Mouse (Mus musculus) adrenal gland, postnatal 10 days (tissue): ENCODE measurements around the gene Rpl24. TPM values are rescaled to one million over a fixed set of nuclear protein-coding genes. Genes with fewer than 3 reads are reported as not detected.
A peak's percentile ranks its signal among the peaks of the same experiment; 100 is the strongest.

Experiments
- DNase-seq: peaks from one replicate; pipeline ENCODE4 v3.0.0; 2021; ENCODE audit warnings: mixed read lengths
- total RNA-seq, 2 experiments: library from RNA; stranded (reverse); gene quantifications; 2 replicates each; pipeline ENCODE4 v1.2.3; 2021

Rpl24 gene
- total RNA-seq, 2 experiments from 2014 or later: 800 to 819 TPM

GRCm38 (mm10) chr16:55970416-55970815 is 4.3 kb downstream of the Rpl24 start:
- no peak for DNase-seq

GRCm38 (mm10) chr16:55971735-55972615 is 5.9 kb downstream of the Rpl24 start:
- DNase-seq: no peak

GRCm38 (mm10) chr16:55972626-55973201 is 6.6 kb downstream of the Rpl24 start:
- no peak for DNase-seq

- DNase-seq: peak; percentile 100
Measured at GRCm38 (mm10) chr16:55973431-55974255, 7.6 kb downstream of the Rpl24 start, which contains the start of gene Zbtb11. Gene Zbtb11, plus strand, starts transcription at chr16:55973883.

GRCm38 (mm10) chr16:55974256-55974902 is 8.3 kb downstream of the Rpl24 start:
- peak; percentile 97 for DNase-seq

GRCm38 (mm10) chr16:55974903-55975285 is 8.8 kb downstream of the Rpl24 start:
- DNase-seq: peak; percentile 58

GRCm38 (mm10) chr16:55986001-55986400 is 19.9 kb downstream of the Rpl24 start:
- no peak for DNase-seq

GRCm38 (mm10) chr16:55990311-55990710 is 24.2 kb downstream of the Rpl24 start:
- DNase-seq: no peak

GRCm38 (mm10) chr16:55994235-55994634 is 28.2 kb downstream of the Rpl24 start:
- no peak for DNase-seq

- DNase-seq: no peak
Measured at GRCm38 (mm10) chr16:56006798-56007197, 40.7 kb downstream of the Rpl24 start.

- no peak for DNase-seq
Measured at GRCm38 (mm10) chr16:56008862-56009261, 42.8 kb downstream of the Rpl24 start.

GRCm38 (mm10) chr16:56012789-56013743 is 47.0 kb downstream of the Rpl24 start:
- no peak for DNase-seq

- no peak for DNase-seq
Measured at GRCm38 (mm10) chr16:56014076-56014475, 48.0 kb downstream of the Rpl24 start.

GRCm38 (mm10) chr16:56019660-56020059 is 53.6 kb downstream of the Rpl24 start:
- DNase-seq: no peak

Other genes starting within 250 kb of the Rpl24 start
- 1 to 10 TPM; 8.0 to 8.9 TPM for gene Nfkbiz, start 127.4 kb upstream of the Rpl24 start, total RNA-seq
- 1 to 10 TPM; 1.6 to 2.0 TPM for gene Nxpe3, start 71.0 kb upstream of the Rpl24 start, total RNA-seq
- 1 to 10 TPM; 7.4 to 8.1 TPM for gene Cep97, start 31.4 kb upstream of the Rpl24 start, total RNA-seq
- 10 to 100 TPM; 17.0 to 17.7 TPM for gene Zbtb11, start 7.6 kb downstream of the Rpl24 start, total RNA-seq
- gene Pcnp, start 63.5 kb downstream of the Rpl24 start, total RNA-seq: 10 to 100 TPM; 79.8 to 83.7 TPM
- gene Trmt10c, start 71.5 kb downstream of the Rpl24 start, total RNA-seq: 10 to 100 TPM; 18.2 to 21.5 TPM
- gene Senp7, start 82.1 kb downstream of the Rpl24 start, total RNA-seq: 10 to 100 TPM; 18.8 to 29.1 TPM
- gene Impg2, start 238.0 kb downstream of the Rpl24 start, total RNA-seq: 1 to 10 TPM in 1 of 2 experiments, under 1 TPM in 1; 0.30 to 1.1 TPM